Mouse (Mus musculus) cerebellum, postnatal 4 days (tissue): ENCODE data around the gene Gm21983.

Source experiments
- DNase-seq, 2 experiments: peaks; one replicate each; pipeline ENCODE4 v3.0.0; 2022; ENCODE audit warnings: low spot score in 2 of 2, mixed read lengths in 1 of 2

The Gm21983 gene

DNA sequence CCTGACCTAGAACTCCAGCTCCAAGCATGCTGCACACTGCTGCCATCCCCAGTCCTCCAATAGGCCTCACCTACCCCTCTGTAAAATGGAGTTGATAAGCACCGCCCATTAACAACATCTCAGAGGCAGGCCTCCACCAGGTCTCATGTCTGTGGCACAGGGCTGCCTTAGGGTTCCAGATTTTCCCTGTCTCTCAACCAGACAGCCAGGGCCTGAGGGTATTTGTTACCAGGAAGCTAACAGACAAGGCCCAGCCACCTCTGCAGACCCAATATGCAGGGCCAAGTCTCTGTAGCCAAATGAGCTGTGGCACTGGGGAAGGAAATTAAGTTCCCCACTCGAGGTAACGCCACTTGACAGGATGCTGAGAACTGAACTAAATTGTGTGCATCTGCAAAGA, 20.0 kb downstream of the Gm21983 start:
- DNase-seq = no peak

DNA sequence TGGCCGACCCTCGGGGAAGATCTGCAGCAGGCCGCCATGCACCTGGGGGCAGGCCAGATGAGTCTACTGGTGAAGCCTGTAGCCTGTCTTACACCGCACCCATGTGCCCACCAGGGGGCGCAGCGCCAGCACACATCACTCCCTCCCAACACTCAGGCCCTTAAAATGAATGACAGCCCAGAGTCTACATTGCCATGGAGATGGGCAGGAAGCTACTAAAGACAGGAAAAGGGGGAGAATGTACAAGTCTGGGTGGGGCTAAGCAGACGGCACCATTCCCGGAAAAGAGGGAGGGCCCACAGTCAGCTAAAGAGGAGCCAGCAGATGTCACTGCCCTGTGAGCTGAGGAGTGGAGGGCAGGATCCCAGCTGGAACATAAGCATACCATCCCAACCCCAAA, 21.0 kb downstream of the Gm21983 start:
- DNase-seq = peak; percentile 81 to 90

DNA sequence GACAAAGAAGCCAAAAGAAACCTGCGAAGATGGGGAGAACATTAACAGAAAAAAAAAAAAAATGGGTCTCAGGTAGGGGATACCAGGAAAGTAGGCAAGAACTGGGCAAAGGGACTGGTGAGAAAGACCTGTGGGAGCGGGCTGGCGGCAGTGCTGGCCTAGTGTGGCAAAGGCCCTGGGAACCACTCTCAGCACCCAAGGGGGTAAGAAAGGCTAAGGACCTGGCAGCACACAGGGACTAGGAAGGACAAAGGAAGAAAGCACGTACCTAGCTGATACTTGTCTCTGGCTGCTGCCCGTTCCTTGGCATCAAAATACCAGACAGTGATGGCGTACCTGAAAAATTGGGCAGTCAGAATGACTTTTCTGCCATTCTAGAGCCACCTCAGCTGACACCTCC, 21.6 kb downstream of the Gm21983 start:
- no peak for DNase-seq

DNA sequence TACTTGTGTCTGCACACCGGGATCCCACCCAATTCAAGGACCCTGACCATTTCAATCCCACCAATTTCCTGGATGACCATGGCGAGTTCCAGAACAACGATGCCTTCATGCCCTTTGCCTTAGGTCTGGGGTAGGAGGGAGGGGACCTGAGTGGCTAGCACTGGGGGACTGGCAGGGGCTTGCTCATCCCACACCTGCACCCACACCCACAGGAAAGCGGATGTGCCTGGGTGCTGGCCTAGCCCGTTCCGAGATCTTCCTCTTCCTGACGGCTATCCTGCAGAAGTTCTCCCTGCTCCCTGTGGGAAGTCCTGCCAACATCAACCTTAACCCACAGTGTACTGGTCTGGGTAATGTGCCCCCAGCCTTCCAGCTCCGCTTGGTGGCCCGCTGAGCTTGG, 22.7 kb downstream of the Gm21983 start:
- DNase-seq = no peak

DNA sequence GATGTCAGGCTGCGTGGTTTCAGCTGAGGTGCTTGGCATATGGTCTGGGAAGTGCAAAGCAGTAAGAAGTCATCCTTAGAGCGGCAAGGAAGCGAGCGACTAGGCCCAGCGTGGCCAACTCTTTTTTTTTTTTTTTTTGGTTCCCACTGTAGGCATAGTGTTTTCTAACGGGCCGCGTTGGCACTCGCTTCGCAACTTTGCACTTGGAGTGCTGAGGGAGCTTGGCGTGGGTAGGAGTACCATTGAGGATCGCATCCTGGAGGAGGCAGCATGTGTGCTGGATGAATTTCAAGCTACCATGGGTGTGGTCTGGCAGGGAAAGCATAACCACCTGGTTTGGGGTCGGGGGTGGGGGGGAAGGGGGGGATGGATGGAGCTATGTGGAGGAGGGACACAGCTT, 24.9 kb downstream of the Gm21983 start:
- DNase-seq = no peak

DNA sequence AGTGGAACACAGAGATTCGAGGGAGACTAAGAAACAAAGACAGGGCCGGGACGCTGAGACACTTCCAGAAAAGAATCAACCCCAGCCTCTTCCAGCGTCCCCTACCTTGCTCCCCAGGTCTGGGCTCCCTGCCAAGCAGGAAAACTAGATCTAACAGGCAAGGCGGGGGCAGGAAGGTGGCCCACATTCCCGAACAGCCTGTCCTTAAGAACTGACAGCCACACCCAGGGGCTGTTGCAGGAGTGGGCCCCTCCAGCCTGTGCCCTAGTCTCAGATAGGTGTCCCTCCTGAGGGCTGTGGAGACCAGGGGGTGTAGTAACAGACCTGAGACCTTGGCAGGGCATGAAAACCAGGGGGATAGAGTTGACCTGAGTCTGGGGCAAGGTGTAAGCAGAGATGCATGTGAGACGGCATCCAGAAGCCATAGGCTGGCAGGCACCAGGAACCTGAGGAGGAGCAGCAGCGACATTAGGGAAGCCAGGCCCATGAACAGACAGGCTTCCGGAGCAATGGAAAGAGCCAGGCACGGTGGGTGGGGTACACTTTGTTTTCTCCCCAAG, 27.6 kb downstream of the Gm21983 start, which contains the start of gene Cyp2t4:
Gene Cyp2t4 (plus strand): TSS at position 510 of the 560 bp plus-strand sequence.
- DNase-seq = no peak

DNA sequence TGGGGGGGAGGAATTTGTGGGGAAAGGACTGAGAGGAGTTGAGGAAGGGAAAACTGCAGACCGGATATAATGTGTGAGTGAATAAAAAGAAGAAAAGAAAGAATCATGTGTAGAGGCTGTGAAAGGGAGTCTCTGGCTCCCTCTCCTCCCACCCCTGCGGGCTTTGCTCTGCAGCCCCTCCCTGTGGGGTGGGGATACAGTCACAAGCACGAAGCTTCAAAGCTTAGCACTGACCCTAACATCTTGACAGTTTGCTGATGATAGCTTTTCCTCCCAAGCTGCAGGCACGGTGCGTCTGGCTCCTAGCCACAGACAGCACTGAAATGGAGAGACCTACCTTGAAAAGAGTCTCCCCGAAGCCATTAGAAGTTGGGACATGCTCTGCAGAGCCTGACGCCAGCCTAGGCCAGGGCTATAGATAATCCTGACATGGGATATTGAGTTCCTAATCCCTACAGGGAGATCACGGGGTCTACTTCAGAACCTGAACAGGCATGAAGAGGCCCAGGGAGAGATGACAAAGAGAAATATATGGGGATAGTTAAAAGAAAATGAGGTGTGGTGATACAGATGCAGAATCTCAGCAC, 44.4 kb downstream of the Gm21983 start:
- DNase-seq = no peak

DNA sequence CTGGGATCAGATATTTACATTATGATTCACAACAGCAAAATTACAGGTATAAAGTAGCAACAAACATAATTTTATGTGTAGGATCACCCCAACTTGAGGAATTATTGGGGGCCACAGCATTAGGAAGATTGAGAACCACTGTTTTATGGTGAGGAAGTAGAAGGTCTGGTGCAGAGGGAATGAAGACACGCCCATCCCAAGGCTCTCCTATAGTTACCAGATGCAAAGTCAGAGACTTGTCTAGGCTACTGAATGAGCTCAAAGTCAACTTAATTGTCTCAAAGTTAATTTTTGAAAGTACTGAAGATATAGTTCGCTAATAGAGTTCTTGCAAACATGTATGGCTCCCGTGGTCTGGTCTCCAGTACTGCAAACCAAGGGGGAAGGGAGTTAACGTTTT, 47.1 kb downstream of the Gm21983 start:
- DNase-seq = no peak

DNA sequence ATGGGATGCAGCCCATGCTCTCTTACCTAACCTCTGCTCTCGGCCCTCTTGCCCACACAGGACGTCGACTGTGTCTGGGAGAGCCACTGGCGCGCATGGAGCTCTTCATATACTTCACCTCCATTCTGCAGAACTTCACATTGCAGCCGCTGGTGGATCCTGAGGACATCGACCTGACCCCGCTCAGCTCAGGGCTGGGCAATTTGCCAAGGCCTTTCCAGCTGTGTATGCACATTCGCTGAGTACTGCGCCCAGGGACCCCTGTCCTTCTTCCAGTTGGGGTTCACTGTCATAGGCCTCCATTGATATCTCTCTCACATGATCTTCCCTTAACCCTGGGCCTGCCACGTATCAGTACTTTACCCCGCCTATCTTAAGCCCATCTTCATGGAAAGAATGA, 47.7 kb downstream of the Gm21983 start:
- no peak for DNase-seq

DNA sequence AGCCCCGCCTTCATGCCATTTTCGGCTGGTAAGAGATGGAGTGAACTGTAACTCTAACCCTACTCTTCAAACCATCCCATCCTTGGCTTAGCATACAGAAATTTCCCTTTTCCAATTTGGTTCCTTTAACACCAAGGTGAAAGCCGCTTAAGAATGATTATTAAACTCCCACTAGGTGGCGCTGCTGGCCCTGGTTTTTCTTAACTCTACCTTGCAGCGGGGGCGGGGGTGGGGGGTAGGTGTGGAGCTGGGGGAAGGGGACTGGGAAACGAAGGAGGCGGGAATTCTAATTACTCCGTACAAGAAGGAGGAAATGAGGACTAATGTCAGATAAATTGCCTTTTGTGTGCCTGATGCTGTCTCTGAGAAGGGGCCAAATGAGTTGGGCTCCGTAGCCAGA, 48.3 kb downstream of the Gm21983 start:
- peak; percentile 46 to 59 for DNase-seq

DNA sequence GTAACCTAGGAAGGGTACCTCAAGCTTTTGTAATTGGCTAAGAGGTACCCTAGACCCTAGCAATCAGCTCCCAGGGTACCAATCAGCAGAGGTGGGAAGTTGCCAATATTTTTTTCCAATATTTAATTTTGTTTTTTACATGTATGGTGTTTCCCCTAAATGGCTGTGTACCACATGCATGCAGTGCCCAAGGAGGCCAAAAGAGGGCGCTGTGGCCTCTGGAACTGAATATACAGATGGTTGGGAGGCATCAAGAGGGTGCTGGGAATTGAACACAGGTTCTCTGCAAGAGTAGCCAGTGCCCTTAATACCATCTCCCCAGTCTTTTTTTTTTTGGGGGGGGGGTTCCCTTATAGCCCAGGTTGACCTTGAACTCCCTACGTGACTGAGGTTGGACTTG, 49.5 kb downstream of the Gm21983 start:
- no peak for DNase-seq

DNA sequence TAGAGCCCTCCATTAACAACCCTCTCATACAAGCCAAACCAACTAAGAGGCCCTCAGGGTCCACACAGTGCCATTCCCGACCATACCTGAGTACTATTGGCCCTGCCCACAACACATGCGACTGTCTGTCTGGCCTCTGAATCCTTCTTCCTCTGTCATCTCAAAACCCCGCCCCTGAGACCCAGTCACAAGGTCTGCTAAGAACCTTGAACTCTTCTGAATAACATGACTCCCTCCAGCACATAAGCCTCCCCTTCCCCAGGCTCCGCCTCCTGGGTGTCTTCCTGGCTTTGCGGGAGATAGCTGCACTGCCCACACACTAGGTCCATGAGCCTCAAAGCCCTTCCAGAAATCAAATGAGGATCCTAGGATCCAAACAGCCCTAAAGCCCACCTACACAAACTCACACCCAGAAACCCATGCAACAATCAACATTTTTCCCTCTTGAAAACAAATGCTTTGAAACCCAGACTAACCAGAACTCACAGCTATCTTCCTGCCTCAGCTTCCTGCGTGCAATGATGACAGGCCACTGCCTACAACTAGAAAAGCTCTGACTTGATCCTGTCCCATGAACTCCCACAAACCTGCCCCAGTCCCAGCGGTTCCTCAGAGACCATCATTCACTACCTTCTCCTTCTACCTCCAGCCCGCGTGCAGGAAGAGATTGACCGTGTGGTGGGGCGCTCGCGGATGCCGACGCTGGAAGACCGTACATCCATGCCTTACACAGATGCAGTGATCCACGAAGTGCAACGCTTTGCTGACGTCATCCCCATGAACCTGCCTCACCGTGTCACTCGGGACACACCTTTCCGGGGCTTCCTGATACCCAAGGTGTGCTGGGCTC, 50.1 kb downstream of the Gm21983 start:
- no peak for DNase-seq

DNA sequence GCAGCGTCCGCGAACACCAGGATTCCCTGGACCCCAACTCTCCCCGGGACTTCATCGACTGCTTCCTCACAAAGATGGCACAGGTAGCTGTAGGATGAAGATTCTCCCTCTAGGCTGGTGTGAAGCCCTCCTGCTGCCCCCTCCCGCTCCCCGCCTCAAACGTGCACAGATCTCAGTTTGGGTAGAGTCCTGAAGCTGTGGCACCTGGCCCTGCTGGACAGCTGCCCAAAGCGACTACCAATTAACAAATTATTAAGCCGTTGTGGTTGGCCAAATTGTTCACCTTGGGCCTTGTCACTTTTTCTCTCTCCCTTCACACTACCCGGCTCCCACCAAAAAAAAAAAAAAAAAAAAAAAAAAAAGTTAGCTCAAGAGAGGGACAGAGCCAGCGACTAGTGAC, 51.1 kb downstream of the Gm21983 start:
- DNase-seq = no peak

DNA sequence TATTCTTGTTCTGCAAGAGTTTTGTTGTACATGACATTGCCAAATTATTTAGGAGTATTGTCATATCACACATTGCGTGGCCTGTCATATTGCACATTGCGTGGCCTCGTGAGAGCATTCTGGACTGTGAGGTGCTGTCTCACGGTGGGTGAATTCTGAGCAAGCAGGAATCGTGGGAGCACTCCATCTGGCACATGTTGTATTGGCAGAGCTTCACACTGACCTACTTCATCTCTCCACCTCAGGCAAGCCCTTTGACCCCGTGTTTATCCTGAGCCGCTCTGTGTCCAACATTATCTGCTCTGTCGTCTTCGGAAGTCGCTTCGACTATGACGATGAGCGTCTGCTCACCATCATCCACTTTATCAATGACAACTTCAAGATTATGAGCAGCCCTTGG, 51.9 kb downstream of the Gm21983 start:
- DNase-seq = no peak

DNA sequence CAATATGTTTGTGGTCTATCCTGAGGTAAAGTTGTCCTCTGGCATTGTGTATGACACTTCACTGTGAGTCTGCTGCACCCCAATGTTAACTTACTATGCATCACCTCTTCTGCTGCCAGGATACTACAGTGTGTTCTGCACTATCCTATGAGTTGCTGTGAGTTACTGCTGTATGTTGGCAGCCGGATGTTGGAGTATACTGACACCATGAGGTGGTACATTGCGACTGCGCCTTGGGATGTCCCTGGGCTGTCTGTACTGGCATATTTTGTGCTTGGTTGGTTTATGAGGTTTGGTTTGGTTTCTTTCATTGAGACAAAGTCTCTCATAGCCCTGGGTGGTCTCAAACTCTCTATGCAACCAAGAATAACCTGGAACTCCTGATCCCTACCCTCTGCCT, 52.7 kb downstream of the Gm21983 start:
- DNase-seq = peak in 1 of 2 experiments; percentile 20

DNA sequence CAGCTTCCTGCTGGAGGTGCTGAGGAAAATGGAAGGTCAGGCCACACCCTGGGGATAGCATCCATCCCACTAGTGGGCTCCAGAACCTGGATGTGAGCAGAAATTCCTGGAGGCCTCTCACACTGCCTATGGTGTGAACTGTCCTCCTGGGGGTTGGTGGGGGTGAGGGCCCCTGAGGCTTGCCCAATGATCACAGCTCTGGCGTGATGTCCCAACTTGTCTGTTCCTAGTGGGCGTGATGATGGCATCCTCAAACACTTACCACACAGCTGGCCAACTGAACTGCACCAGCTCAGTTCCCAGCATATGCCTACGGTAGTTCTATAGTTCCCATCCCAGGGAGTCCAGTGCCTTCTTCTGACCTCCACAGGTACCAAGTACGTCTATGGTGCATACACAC, 55.9 kb downstream of the Gm21983 start:
- DNase-seq = no peak

DNA sequence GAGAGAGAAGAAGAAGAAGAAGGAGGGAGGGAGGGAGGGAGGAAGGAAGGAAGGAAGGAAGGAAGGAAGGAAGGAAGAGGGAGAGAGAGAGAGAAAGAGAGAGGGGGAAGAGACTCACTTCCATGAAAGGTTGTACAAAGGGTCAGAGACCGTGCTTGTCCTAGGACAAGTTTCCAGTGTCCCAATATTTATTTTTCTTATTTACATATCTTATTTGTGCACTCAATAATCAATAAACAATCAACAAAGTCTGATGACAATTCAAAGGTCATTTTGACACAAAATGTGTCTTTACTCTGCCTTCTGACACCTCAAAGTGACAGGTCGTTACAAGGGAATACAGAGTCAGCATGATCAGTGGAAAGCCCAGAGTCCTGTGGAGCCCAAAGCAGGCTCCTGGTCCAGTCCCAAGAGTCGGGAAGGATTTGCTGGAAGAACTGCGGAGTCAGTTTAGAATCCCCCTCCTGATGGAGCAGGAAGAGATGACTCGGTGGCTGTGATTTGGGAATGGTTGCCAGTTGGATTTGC, 56.5 kb downstream of the Gm21983 start:
- no peak for DNase-seq

DNA sequence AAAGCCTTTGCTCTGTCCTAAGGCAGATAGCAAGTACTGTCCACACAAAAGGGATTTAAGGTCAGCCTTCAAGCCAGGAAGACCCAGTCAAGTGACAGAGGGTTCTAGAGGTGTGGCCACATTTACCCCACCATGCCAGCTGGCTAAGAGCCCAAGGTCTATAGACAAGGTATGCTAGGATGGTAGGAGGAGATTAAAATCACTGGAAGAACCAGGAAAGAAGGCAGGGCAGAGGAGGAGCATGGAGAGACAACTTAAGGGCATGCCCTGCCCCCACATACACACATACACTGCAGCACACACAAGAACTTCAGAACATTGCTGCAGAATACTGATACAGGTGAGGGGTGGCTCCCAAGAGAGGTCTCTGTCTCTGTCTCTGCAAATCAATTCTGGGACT, 61.2 kb downstream of the Gm21983 start, which contains the start of gene Cyp2f2:
Gene Cyp2f2 (plus strand): TSS at position 234 of the 400 bp plus-strand sequence.
- no peak for DNase-seq
